Mouse (Mus musculus): ENCODE results near the gene Ganab. TPM values are rescaled to one million over a fixed set of nuclear protein-coding genes. Genes with fewer than 3 reads are reported as not detected.

Gene Ganab
- polyA plus RNA-seq, 1 experiment from 2014 or later, result 41.4 TPM

DNA sequence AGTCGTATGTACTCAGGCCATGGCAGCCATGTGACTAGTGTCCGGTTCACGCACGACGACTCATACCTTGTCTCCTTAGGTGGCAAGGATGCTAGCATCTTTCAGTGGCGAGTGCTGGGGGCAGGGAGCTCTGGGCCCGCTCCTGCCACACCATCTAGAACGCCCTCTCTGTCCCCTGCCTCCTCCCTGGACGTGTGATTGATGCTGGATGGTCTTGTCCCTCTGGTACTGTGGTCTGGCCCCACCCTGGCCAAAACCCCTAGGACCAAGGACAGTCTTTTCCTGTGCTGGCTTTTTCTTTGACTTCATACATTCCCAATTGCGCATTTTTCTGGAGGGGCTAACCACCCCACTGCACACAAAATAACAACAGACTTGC lies 43.3 kb downstream of the Ganab start:
- DNase-seq (ENCODE audit: low spot score) (no peak), ATAC-seq (no peak)
- Histone ChIP-seq H3K27ac (ENCODE audit: low read length) (peak overlapping the region; percentile 99), H3K9ac (replicated peaks; ENCODE audit: low read depth) (peak overlapping the region; percentile 20; the same call in 1 of the 2 replicates), H3K4me1 (ENCODE audit: insufficient read depth, low read depth, low read length) (peaks cover 18% of the 10 kb centered on the region; the same call in 1 of the 2 replicates), H3K27me3 (replicated peaks; ENCODE audit: insufficient read depth, low read length) (no peaks in the 10 kb centered on the region), H3K4me3 (ENCODE audit: low read depth, low read length) (peak overlapping the region; percentile 93), H3K9me3 (ENCODE audit: low read length) (no peaks in the 10 kb centered on the region), H3K4me2 (replicated peaks; ENCODE audit: low read depth, low read length) (peak overlapping the region; percentile 75), H3K36me3 (ENCODE audit: insufficient read depth, low read length) (0 out of 2 replicates have a peak, but pooled peaks cover 7% of the 10 kb centered on the region)
- no peak for TF ChIP-seq EP300 (IDR thresholded peaks at IDR 0.05)
- no peak for TF ChIP-seq CTCF (IDR thresholded peaks at IDR 0.05)
- 39% methylated on average over 10 of the region's 10 CpGs for WGBS

DNA sequence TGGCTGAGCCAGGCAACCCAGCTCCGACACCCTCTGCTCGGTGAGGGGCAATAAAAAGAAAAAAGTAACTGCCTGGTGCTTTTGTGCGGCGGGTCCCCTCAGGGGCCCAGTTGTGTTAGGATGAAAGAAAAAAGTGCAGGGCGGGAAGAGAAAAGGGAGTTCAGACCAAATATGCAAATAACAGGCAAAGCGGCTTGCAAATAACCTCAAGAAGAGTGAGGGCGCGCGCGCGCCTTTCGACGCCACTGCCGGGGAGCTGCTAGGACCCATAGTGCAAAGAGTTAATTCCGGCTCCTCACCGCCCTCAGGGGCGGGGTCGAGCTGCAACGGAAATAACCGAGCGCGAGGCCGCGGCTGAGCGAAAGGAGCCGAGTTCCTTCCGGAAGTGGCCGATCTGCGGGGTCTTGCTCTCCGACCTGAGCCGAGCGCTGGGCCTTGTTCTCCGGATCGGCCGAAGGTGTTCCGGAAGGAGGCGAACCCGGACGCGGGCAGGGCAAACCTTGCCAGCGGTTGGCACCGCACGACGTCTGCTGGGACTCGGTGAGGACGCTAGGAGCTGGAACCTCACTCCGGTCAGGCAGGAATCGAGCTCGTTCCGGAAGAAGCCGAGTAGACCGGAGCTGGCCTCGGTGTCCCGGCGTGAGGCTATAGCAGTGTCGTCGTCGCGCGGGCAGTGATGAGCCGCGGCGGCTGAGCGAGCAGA lies 43.8 kb downstream of the Ganab start, which contains the start of gene Mta2:
Mta2 (plus strand) TSS at position 361 of the 703 bp plus-strand sequence.
- Histone ChIP-seq H3K9ac (replicated peaks; ENCODE audit: low read depth) (peak within 1 kb of the TSS; percentile 99), H3K36me3 (ENCODE audit: insufficient read depth, low read length) (0 out of 2 replicates have a peak, but pooled peaks cover 7% of the 10 kb centered on the region)
- under 1% methylated on average over 64 of the region's 64 CpGs for WGBS

GRCm38 (mm10) chr19:8942276-8942964 lies 44.5 kb downstream of the Ganab start:
- under 1% methylated on average over 43 of the region's 46 CpGs for WGBS
- H3K4me2 ChIP-seq (replicated peaks; ENCODE audit: low read depth, low read length), result peak overlapping the region; percentile 75
- peak overlapping the region; percentile 93 for H3K4me3 ChIP-seq (ENCODE audit: low read depth, low read length)
- peaks cover 11% of the 10 kb centered on the region for H3K36me3 ChIP-seq (ENCODE audit: insufficient read depth, low read length)
- peak; percentile 64 for ATAC-seq
- H3K9ac ChIP-seq (replicated peaks; ENCODE audit: low read depth), result peak overlapping the region; percentile 99
- H3K27me3 ChIP-seq (replicated peaks; ENCODE audit: insufficient read depth, low read length), result no peaks in the 10 kb centered on the region
- peaks cover 18% of the 10 kb centered on the region; the same call in 1 of the 2 replicates for H3K4me1 ChIP-seq (ENCODE audit: insufficient read depth, low read depth, low read length)
- peak; percentile 72 for DNase-seq (ENCODE audit: low spot score)
- H3K9me3 ChIP-seq (ENCODE audit: low read length), result no peaks in the 10 kb centered on the region
- H3K27ac ChIP-seq (ENCODE audit: low read length), result peak overlapping the region; percentile 99
- TF ChIP-seq CTCF (IDR thresholded peaks at IDR 0.05) (no peak), EP300 (IDR thresholded peaks at IDR 0.05) (no peak)

More for the DNA sequence above, 43.8 kb downstream of the Ganab start, which contains the start of gene Mta2:
- peak within 1 kb of the TSS; percentile 99 for H3K27ac ChIP-seq (ENCODE audit: low read length)
- no peaks in the 10 kb centered on the region for H3K9me3 ChIP-seq (ENCODE audit: low read length)
- TF ChIP-seq CTCF (IDR thresholded peaks at IDR 0.05), result peak; percentile 38
- no peak; the same call in 1 of the 2 replicates for TF ChIP-seq EP300 (IDR thresholded peaks at IDR 0.05)
- DNase-seq (ENCODE audit: low spot score) (peak; percentile 98), ATAC-seq (peak; percentile 95)
- peak within 1 kb of the TSS; percentile 93 for H3K4me3 ChIP-seq (ENCODE audit: low read depth, low read length)
- peaks cover 18% of the 10 kb centered on the region; the same call in 1 of the 2 replicates for H3K4me1 ChIP-seq (ENCODE audit: insufficient read depth, low read depth, low read length)
- no peaks in the 10 kb centered on the region for H3K27me3 ChIP-seq (replicated peaks; ENCODE audit: insufficient read depth, low read length)
- peak within 1 kb of the TSS; percentile 75 for H3K4me2 ChIP-seq (replicated peaks; ENCODE audit: low read depth, low read length)

DNA sequence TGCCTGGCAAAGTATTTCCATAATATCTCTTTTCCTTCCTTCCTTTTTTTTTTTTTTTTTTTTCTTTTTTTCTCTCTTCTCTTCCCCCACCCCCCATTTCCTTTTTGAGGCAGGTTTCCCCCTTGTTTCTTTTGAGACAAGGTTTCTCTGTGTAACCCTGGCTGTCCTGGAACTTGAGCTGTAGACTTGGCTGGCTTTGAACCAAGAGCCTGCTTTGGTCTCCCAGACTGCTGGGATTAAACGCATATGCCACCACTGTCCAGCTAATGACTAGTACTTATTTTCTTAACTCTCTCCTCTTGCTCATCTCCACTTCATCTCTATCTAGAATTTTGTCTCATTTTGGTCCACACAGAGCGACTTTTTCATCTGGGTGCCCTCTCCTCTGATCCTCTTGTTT lies 45.2 kb downstream of the Ganab start:
- DNase-seq (ENCODE audit: low spot score), result peak; percentile 17
- Histone ChIP-seq H3K4me3 (ENCODE audit: low read depth, low read length) (peak overlapping the region; percentile 93), H3K4me2 (replicated peaks; ENCODE audit: low read depth, low read length) (peak overlapping the region; percentile 75), H3K36me3 (ENCODE audit: insufficient read depth, low read length) (peaks cover 12% of the 10 kb centered on the region), H3K27ac (ENCODE audit: low read length) (peak overlapping the region; percentile 99; the same call in 1 of the 2 replicates), H3K27me3 (replicated peaks; ENCODE audit: insufficient read depth, low read length) (no peaks in the 10 kb centered on the region), H3K9me3 (ENCODE audit: low read length) (no peaks in the 10 kb centered on the region), H3K9ac (replicated peaks; ENCODE audit: low read depth) (peak overlapping the region; percentile 99), H3K4me1 (ENCODE audit: insufficient read depth, low read depth, low read length) (peaks cover 18% of the 10 kb centered on the region; the same call in 1 of the 2 replicates)
- ATAC-seq, result no peak
- 43% methylated on average over 2 of the region's 2 CpGs for WGBS
- TF ChIP-seq EP300 (IDR thresholded peaks at IDR 0.05) (no peak), CTCF (IDR thresholded peaks at IDR 0.05) (no peak)

GRCm38 (mm10) chr19:8944062-8944461 lies 46.2 kb downstream of the Ganab start:
- H3K36me3 ChIP-seq (ENCODE audit: insufficient read depth, low read length), result peaks cover 20% of the 10 kb centered on the region
- no peak for ATAC-seq

GRCm38 (mm10) chr19:8944750-8945149 lies 46.9 kb downstream of the Ganab start:
- TF ChIP-seq EP300 (IDR thresholded peaks at IDR 0.05), result no peak
- no peak for TF ChIP-seq CTCF (IDR thresholded peaks at IDR 0.05)
- ATAC-seq (peak; percentile 20; the same call in 1 of the 2 replicates), DNase-seq (ENCODE audit: low spot score) (peak; percentile 92)
- WGBS, result 16% methylated on average over 5 of the region's 5 CpGs
- Histone ChIP-seq H3K4me3 (ENCODE audit: low read depth, low read length) (0 out of 2 replicates have a peak overlapping the region, but pooled peaks have one; percentile 8), H3K9ac (replicated peaks; ENCODE audit: low read depth) (no peak overlapping the region; the same call in 1 of the 2 replicates), H3K27me3 (replicated peaks; ENCODE audit: insufficient read depth, low read length) (no peaks in the 10 kb centered on the region), H3K9me3 (ENCODE audit: low read length) (no peaks in the 10 kb centered on the region), H3K4me1 (ENCODE audit: insufficient read depth, low read depth, low read length) (peaks cover 18% of the 10 kb centered on the region; the same call in 1 of the 2 replicates), H3K36me3 (ENCODE audit: insufficient read depth, low read length) (peaks cover 20% of the 10 kb centered on the region), H3K27ac (ENCODE audit: low read length) (peak overlapping the region; percentile 64; the same call in 1 of the 2 replicates), H3K4me2 (replicated peaks; ENCODE audit: low read depth, low read length) (peak overlapping the region; percentile 44)

More at GRCm38 (mm10) chr19:8944062-8944461, 46.2 kb downstream of the Ganab start:
- no peaks in the 10 kb centered on the region for H3K9me3 ChIP-seq (ENCODE audit: low read length)
- peak; percentile 14 for DNase-seq (ENCODE audit: low spot score)
- peak overlapping the region; percentile 64 for H3K27ac ChIP-seq (ENCODE audit: low read length)
- H3K4me1 ChIP-seq (ENCODE audit: insufficient read depth, low read depth, low read length), result peaks cover 18% of the 10 kb centered on the region; the same call in 1 of the 2 replicates
- peak overlapping the region; percentile 75 for H3K4me2 ChIP-seq (replicated peaks; ENCODE audit: low read depth, low read length)
- no peak overlapping the region for H3K4me3 ChIP-seq (ENCODE audit: low read depth, low read length)
- WGBS, result 15% methylated on average over 5 of the region's 5 CpGs
- no peak overlapping the region for H3K9ac ChIP-seq (replicated peaks; ENCODE audit: low read depth)
- H3K27me3 ChIP-seq (replicated peaks; ENCODE audit: insufficient read depth, low read length), result no peaks in the 10 kb centered on the region
- no peak for TF ChIP-seq EP300 (IDR thresholded peaks at IDR 0.05)
- TF ChIP-seq CTCF (IDR thresholded peaks at IDR 0.05), result no peak

All from lung, postnatal 0 days (tissue).